Mouse (Mus musculus): Measurements from ENCODE around the gene Gm29289.
"Not testable (repeated sequence)": the region's sequence is repeated elsewhere in the genome, so short reads cannot be mapped to it uniquely, and the experiment has no call there.

The Gm29289 gene

GRCm38 (mm10) chrY:2932282-2932681 is at the start of gene Gm29289:
Gene Gm29289 (plus strand): TSS chrY:2932582.
- DNase-seq (ENCODE audit: low spot score): not testable (repeated sequence)

GRCm38 (mm10) chrY:2900689-2901088 is 31.7 kb upstream of the Gm29289 start, which contains the start of gene Gm10352:
Gene Gm10352 (plus strand): TSS chrY:2900989.
- not testable (repeated sequence) for DNase-seq (ENCODE audit: low spot score)
